Mouse (Mus musculus): ENCODE measurements around the gene Gm21721.
"Not testable (repeated sequence)": the region's sequence is repeated elsewhere in the genome, so short reads cannot be mapped to it uniquely, and the experiment has no call there.

The Gm21721 gene

GRCm38 (mm10) chrY:9202090-9202489 is at the start of gene Gm21721:
Gene Gm21721, minus strand, starts transcription at chrY:9202190.
- in situ Hi-C loops (cut with MseI, MboI) = not testable (repeated sequence)
